Mouse (Mus musculus): ENCODE data around the gene 4930469K13Rik. TPM values are rescaled to one million over a fixed set of nuclear protein-coding genes. Genes with fewer than 3 reads are reported as not detected.

The 4930469K13Rik gene
- polyA plus RNA-seq, 1 experiment, result 0.16 TPM

GRCm38 (mm10) chr11:33938561-33939274 lies 159.6 kb downstream of the 4930469K13Rik start:
- H3K36me3 ChIP-seq (ENCODE audit: control insufficient read depth, insufficient read depth, low read length), result no peaks in the 10 kb centered on the region
- no peaks in the 10 kb centered on the region for H3K27me3 ChIP-seq (ENCODE audit: control insufficient read depth, insufficient read depth, low read length)
- peak overlapping the region; percentile 19; the same call in 1 of the 2 replicates for H3K4me3 ChIP-seq (ENCODE audit: control insufficient read depth, insufficient read depth, low read length)
- H3K27ac ChIP-seq (ENCODE audit: control insufficient read depth, insufficient read depth, low read length), result peak overlapping the region; percentile 98
- 4% methylated on average over 7 of the region's 7 CpGs for WGBS
- peak; percentile 79 for DNase-seq
- peak; percentile 66 for TF ChIP-seq POLR2A (IDR thresholded peaks at IDR 0.05; ENCODE audit: control insufficient read depth, extremely low read depth, insufficient read depth, low read length, poor library complexity)
- TF ChIP-seq CTCF (IDR thresholded peaks at IDR 0.05; ENCODE audit: borderline replicate concordance, control insufficient read depth, extremely low read depth, insufficient read depth, low read length, poor library complexity), result 0 out of 2 replicates have a peak, but pooled peaks have one; percentile 20
- H3K4me1 ChIP-seq (replicated peaks; ENCODE audit: control insufficient read depth, insufficient read depth, low read length), result peaks cover 48% of the 10 kb centered on the region

- WGBS, result 82% methylated on average over 8 of the region's 8 CpGs
- H3K27me3 ChIP-seq (ENCODE audit: control insufficient read depth, insufficient read depth, low read length), result no peaks in the 10 kb centered on the region
- H3K27ac ChIP-seq (ENCODE audit: control insufficient read depth, insufficient read depth, low read length), result peak overlapping the region; percentile 98
- DNase-seq, result no peak
- peaks cover 52% of the 10 kb centered on the region for H3K4me1 ChIP-seq (replicated peaks; ENCODE audit: control insufficient read depth, insufficient read depth, low read length)
- H3K4me3 ChIP-seq (ENCODE audit: control insufficient read depth, insufficient read depth, low read length), result no peak overlapping the region
- no peaks in the 10 kb centered on the region for H3K36me3 ChIP-seq (ENCODE audit: control insufficient read depth, insufficient read depth, low read length)
- TF ChIP-seq POLR2A (IDR thresholded peaks at IDR 0.05; ENCODE audit: control insufficient read depth, extremely low read depth, insufficient read depth, low read length, poor library complexity) (no peak), CTCF (IDR thresholded peaks at IDR 0.05; ENCODE audit: borderline replicate concordance, control insufficient read depth, extremely low read depth, insufficient read depth, low read length, poor library complexity) (no peak)
Observed at GRCm38 (mm10) chr11:33937641-33938040, 160.7 kb downstream of the 4930469K13Rik start.

GRCm38 (mm10) chr11:33934286-33934685 lies 164.1 kb downstream of the 4930469K13Rik start:
- no peak overlapping the region for H3K4me3 ChIP-seq (ENCODE audit: control insufficient read depth, insufficient read depth, low read length)
- H3K36me3 ChIP-seq (ENCODE audit: control insufficient read depth, insufficient read depth, low read length), result no peaks in the 10 kb centered on the region
- H3K4me1 ChIP-seq (replicated peaks; ENCODE audit: control insufficient read depth, insufficient read depth, low read length), result peaks cover 44% of the 10 kb centered on the region
- 87% methylated on average over 9 of the region's 9 CpGs for WGBS
- H3K27ac ChIP-seq (ENCODE audit: control insufficient read depth, insufficient read depth, low read length), result no peak overlapping the region
- DNase-seq, result peak; percentile 61
- TF ChIP-seq POLR2A (IDR thresholded peaks at IDR 0.05; ENCODE audit: control insufficient read depth, extremely low read depth, insufficient read depth, low read length, poor library complexity) (no peak), CTCF (IDR thresholded peaks at IDR 0.05; ENCODE audit: borderline replicate concordance, control insufficient read depth, extremely low read depth, insufficient read depth, low read length, poor library complexity) (peak; percentile 89)
- no peaks in the 10 kb centered on the region for H3K27me3 ChIP-seq (ENCODE audit: control insufficient read depth, insufficient read depth, low read length)

GRCm38 (mm10) chr11:33932386-33933111 lies 165.8 kb downstream of the 4930469K13Rik start:
- H3K27me3 ChIP-seq (ENCODE audit: control insufficient read depth, insufficient read depth, low read length), result no peaks in the 10 kb centered on the region
- peak overlapping the region; percentile 82 for H3K27ac ChIP-seq (ENCODE audit: control insufficient read depth, insufficient read depth, low read length)
- DNase-seq, result peak; percentile 26
- WGBS, result 13% methylated on average over 18 of the region's 18 CpGs
- no peaks in the 10 kb centered on the region for H3K36me3 ChIP-seq (ENCODE audit: control insufficient read depth, insufficient read depth, low read length)
- H3K4me1 ChIP-seq (replicated peaks; ENCODE audit: control insufficient read depth, insufficient read depth, low read length), result peaks cover 38% of the 10 kb centered on the region
- TF ChIP-seq CTCF (IDR thresholded peaks at IDR 0.05; ENCODE audit: borderline replicate concordance, control insufficient read depth, extremely low read depth, insufficient read depth, low read length, poor library complexity), result no peak
- no peak for TF ChIP-seq POLR2A (IDR thresholded peaks at IDR 0.05; ENCODE audit: control insufficient read depth, extremely low read depth, insufficient read depth, low read length, poor library complexity)
- no peak overlapping the region for H3K4me3 ChIP-seq (ENCODE audit: control insufficient read depth, insufficient read depth, low read length)

GRCm38 (mm10) chr11:33931836-33932385 lies 166.4 kb downstream of the 4930469K13Rik start:
- no peak overlapping the region for H3K4me3 ChIP-seq (ENCODE audit: control insufficient read depth, insufficient read depth, low read length)
- DNase-seq, result peak; percentile 75
- TF ChIP-seq POLR2A (IDR thresholded peaks at IDR 0.05; ENCODE audit: control insufficient read depth, extremely low read depth, insufficient read depth, low read length, poor library complexity) (no peak), CTCF (IDR thresholded peaks at IDR 0.05; ENCODE audit: borderline replicate concordance, control insufficient read depth, extremely low read depth, insufficient read depth, low read length, poor library complexity) (no peak)
- 8% methylated on average over 10 of the region's 10 CpGs for WGBS
- peaks cover 33% of the 10 kb centered on the region for H3K4me1 ChIP-seq (replicated peaks; ENCODE audit: control insufficient read depth, insufficient read depth, low read length)
- H3K36me3 ChIP-seq (ENCODE audit: control insufficient read depth, insufficient read depth, low read length), result no peaks in the 10 kb centered on the region
- peak overlapping the region; percentile 82 for H3K27ac ChIP-seq (ENCODE audit: control insufficient read depth, insufficient read depth, low read length)
- H3K27me3 ChIP-seq (ENCODE audit: control insufficient read depth, insufficient read depth, low read length), result no peaks in the 10 kb centered on the region

- TF ChIP-seq POLR2A (IDR thresholded peaks at IDR 0.05; ENCODE audit: control insufficient read depth, extremely low read depth, insufficient read depth, low read length, poor library complexity) (no peak), CTCF (IDR thresholded peaks at IDR 0.05; ENCODE audit: borderline replicate concordance, control insufficient read depth, extremely low read depth, insufficient read depth, low read length, poor library complexity) (no peak)
- Histone ChIP-seq H3K36me3 (ENCODE audit: control insufficient read depth, insufficient read depth, low read length) (no peaks in the 10 kb centered on the region), H3K4me3 (ENCODE audit: control insufficient read depth, insufficient read depth, low read length) (no peak overlapping the region), H3K27ac (ENCODE audit: control insufficient read depth, insufficient read depth, low read length) (no peak overlapping the region), H3K27me3 (ENCODE audit: control insufficient read depth, insufficient read depth, low read length) (no peaks in the 10 kb centered on the region), H3K4me1 (replicated peaks; ENCODE audit: control insufficient read depth, insufficient read depth, low read length) (peaks cover 29% of the 10 kb centered on the region)
- no peak for DNase-seq
- 93% methylated on average over 11 of the region's 11 CpGs for WGBS
Observed at GRCm38 (mm10) chr11:33929412-33929811, 168.9 kb downstream of the 4930469K13Rik start.
